ENCODE assay signal across 8 mouse cellular contexts in genomic region chr16:96199913-96200701, GRCm38 (mm10). TPM values are rescaled to one million over a fixed set of nuclear protein-coding genes. Genes with fewer than 3 reads are reported as not detected.
A peak's percentile ranks its signal among the peaks of the same experiment; 100 is the strongest.
DNase-seq lines count a peak whose midpoint lies in the region; ATAC-seq and TF ChIP-seq lines count a peak whose summit lies in the region.

Gene Sh3bgr (plus strand): TSS chr16:96200450.

- no peaks in the 10 kb centered on the region for H3K9me3 ChIP-seq in forebrain, embryonic 13.5 days (replicated peaks)
- H3K9me3 ChIP-seq in midbrain, embryonic 10.5 days (replicated peaks): no peaks in the 10 kb centered on the region

- H3K9ac ChIP-seq in forebrain, embryonic 13.5 days: peak within 1 kb of the TSS; percentile 56

- peak; percentile 81 to 87 for DNase-seq in heart, postnatal 14 days
- peak; percentile 66 for DNase-seq in large intestine, adult 2 months (ENCODE audit: low read depth, low spot score)
- DNase-seq in midbrain, embryonic 10.5 days (ENCODE audit: low spot score): peak; percentile 63
- DNase-seq in testis, postnatal 10 days (ENCODE audit: low spot score): peak; percentile 88
- DNase-seq in thymus, adult 18-20 months: no peak

- H3K4me1 ChIP-seq in brown adipose tissue, adult 24 weeks (ENCODE audit: control insufficient read depth, insufficient read depth, insufficient read length, low read length): no peaks in the 10 kb centered on the region
- peaks cover 12% of the 10 kb centered on the region for H3K4me1 ChIP-seq in forebrain, embryonic 13.5 days
- H3K4me1 ChIP-seq in midbrain, embryonic 10.5 days: peaks cover 12% of the 10 kb centered on the region

- 8% methylated on average over 20 of the region's 20 CpGs for WGBS in forebrain, embryonic 13.5 days
- 1% methylated on average over 20 of the region's 20 CpGs for WGBS in large intestine, adult 2 months
- 10% methylated on average over 20 of the region's 20 CpGs for WGBS in midbrain, embryonic 10.5 days

- H3K4me2 ChIP-seq in forebrain, embryonic 13.5 days: peak within 1 kb of the TSS; percentile 62

- intact Hi-C loops in heart, postnatal 14 days (cut with DNase I): no loop called here

- H3K36me3 ChIP-seq in C2C12 (ENCODE audit: control insufficient read depth, insufficient read depth): no peaks in the 10 kb centered on the region
- H3K36me3 ChIP-seq in forebrain, embryonic 13.5 days (ENCODE audit: poor library complexity, severe bottlenecking): no peaks in the 10 kb centered on the region
- H3K36me3 ChIP-seq in midbrain, embryonic 10.5 days: no peaks in the 10 kb centered on the region

- H3ac ChIP-seq in C2C12 (ENCODE audit: control insufficient read depth, insufficient read length, low read depth): peak within 1 kb of the TSS; percentile 22

- peak within 1 kb of the TSS; percentile 15 for H3K4me3 ChIP-seq in C2C12 (ENCODE audit: insufficient read depth, poor library complexity, severe bottlenecking)
- H3K4me3 ChIP-seq in brown adipose tissue, adult 24 weeks (ENCODE audit: insufficient read depth, low read depth, low read length): peak within 1 kb of the TSS; percentile 59
- peak within 1 kb of the TSS; percentile 28 for H3K4me3 ChIP-seq in forebrain, embryonic 13.5 days
- peak within 1 kb of the TSS; percentile 51 for H3K4me3 ChIP-seq in midbrain, embryonic 10.5 days

- no peak for TF ChIP-seq CTCF in C2C12 (IDR thresholded peaks at IDR 0.05; ENCODE audit: control insufficient read depth, insufficient read depth, insufficient read length)

- no peaks in the 10 kb centered on the region for H3K79me3 ChIP-seq in C2C12 (ENCODE audit: low read depth)

- no peaks in the 10 kb centered on the region for H3K27me3 ChIP-seq in C2C12 (ENCODE audit: control insufficient read depth, insufficient read depth, insufficient read length)
- no peaks in the 10 kb centered on the region for H3K27me3 ChIP-seq in forebrain, embryonic 13.5 days
- 0 out of 2 replicates have a peak, but pooled peaks cover 5% of the 10 kb centered on the region for H3K27me3 ChIP-seq in midbrain, embryonic 10.5 days (ENCODE audit: low read depth, poor library complexity, severe bottlenecking)

- no peak within 1 kb of the TSS for H3K27ac ChIP-seq in brown adipose tissue, adult 24 weeks (replicated peaks; ENCODE audit: low read depth, low read length)
- H3K27ac ChIP-seq in forebrain, embryonic 13.5 days: no peak within 1 kb of the TSS
- H3K27ac ChIP-seq in midbrain, embryonic 10.5 days (replicated peaks): peak within 1 kb of the TSS; percentile 78

- peak; percentile 65; the same call in 1 of the 2 replicates for ATAC-seq in forebrain, embryonic 13.5 days

- H3K79me2 ChIP-seq in C2C12 (ENCODE audit: control insufficient read depth, insufficient read depth): no peaks in the 10 kb centered on the region

TF ChIP-seq in C2C12, 6 proteins besides CTCF, POLR2A, EP300 and RAD21:
- TF ChIP-seq CEBPB (IDR thresholded peaks at IDR 0.05; ENCODE audit: low read depth) (no peak), MYOD1 (IDR thresholded peaks at IDR 0.05; ENCODE audit: control insufficient read depth, insufficient read length, low read depth) (peak; percentile 86)
TF ChIP-seq in C2C12: peak in this region for 1.

RNA-seq across cellular contexts. Expression of gene Sh3bgr, which starts in this region (rescaled TPM):
- 10.3 TPM for polyA plus RNA-seq in C2C12 (2012; fragmentation: generic; extraction: Trizol)
- polyA plus RNA-seq in brown adipose tissue, adult 24 weeks (2012; ENCODE audit: insufficient read depth, insufficient read length, missing spikeins): 30.5 and 41.3 TPM in 2 replicates
- 0.86 and 1.3 TPM in 2 replicates for polyA plus RNA-seq in forebrain, embryonic 13.5 days (2015; fragmentation: Nextera tagmentation; extraction: Ambion mirVana)
- 100 to 1,000 TPM; 569 to 662 TPM for total RNA-seq in heart, postnatal 14 days (2021)
- polyA plus RNA-seq in large intestine, adult 2 months (2012; rRNA removed): 23.8 and 40.1 TPM in 2 replicates
- polyA plus RNA-seq in midbrain, embryonic 10.5 days (2016; fragmentation: Nextera tagmentation; extraction: Ambion mirVana): 1.4 and 2.0 TPM in 2 replicates

Comparison
In these comparisons a context has a peak if more than half of its experiments do, and no peak if none do; other contexts are left out.
1. DNase-seq: peak in heart, postnatal 14 days (2 of 2), large intestine, adult 2 months (single experiment), midbrain, embryonic 10.5 days (single experiment) and testis, postnatal 10 days (single experiment); none in thymus, adult 18-20 months (0 of 2).
2. Peak in every context shown above with its lines, with median percentiles within 50 percentile points of each other: H3K4me3 ChIP-seq.